Mouse (Mus musculus): Measurements from ENCODE around the gene Tsku. TPM values are rescaled to one million over a fixed set of nuclear protein-coding genes. Genes with fewer than 3 reads are reported as not detected.

Gene Tsku
- polyA plus RNA-seq, 2 experiments = 28.6 to 44.0 TPM

GRCm38 (mm10) chr7:98359951-98360620 is 1.0 kb downstream of the Tsku start:
- DNase-seq (ENCODE audit: low spot score) (peak; percentile 65), ATAC-seq (ENCODE audit: low FRiP score, low read depth) (peak; percentile 47)
- peak overlapping the region; percentile 78 for H3K4me2 ChIP-seq (replicated peaks; ENCODE audit: low read depth, low read length, severe bottlenecking)
- under 1% methylated on average over 33 of the region's 33 CpGs for WGBS
- no peaks in the 10 kb centered on the region for H3K27me3 ChIP-seq (ENCODE audit: control insufficient read depth, insufficient read depth, low read length)
- peak overlapping the region; percentile 85 for H3K9ac ChIP-seq (ENCODE audit: low read depth, low read length, severe bottlenecking)
- TF ChIP-seq POLR2A (IDR thresholded peaks at IDR 0.05; ENCODE audit: borderline replicate concordance, extremely low read depth, insufficient read depth, insufficient read length) = no peak
- no peaks in the 10 kb centered on the region for H3K9me3 ChIP-seq (ENCODE audit: control insufficient read depth, low read length)
- peaks cover 46% of the 10 kb centered on the region for H3K4me1 ChIP-seq (ENCODE audit: control insufficient read depth, insufficient read depth, low read length)
- no peaks in the 10 kb centered on the region for H3K36me3 ChIP-seq (ENCODE audit: control insufficient read depth, insufficient read depth, low read length)
- H3K4me3 ChIP-seq (replicated peaks; ENCODE audit: low read length) = peak overlapping the region; percentile 79
- peak overlapping the region; percentile 91 for H3K27ac ChIP-seq (replicated peaks; ENCODE audit: low read depth, low read length)

- peaks cover 62% of the 10 kb centered on the region for H3K4me1 ChIP-seq (ENCODE audit: control insufficient read depth, insufficient read depth, low read length)
- H3K36me3 ChIP-seq (ENCODE audit: control insufficient read depth, insufficient read depth, low read length) = peaks cover 2% of the 10 kb centered on the region; the same call in 1 of the 2 replicates
Measured at GRCm38 (mm10) chr7:98358016-98358415, 3.1 kb downstream of the Tsku start.

GRCm38 (mm10) chr7:98357324-98357723 is 3.8 kb downstream of the Tsku start:
- no peak overlapping the region for H3K9ac ChIP-seq (ENCODE audit: low read depth, low read length, severe bottlenecking)
- peaks cover 9% of the 10 kb centered on the region for H3K36me3 ChIP-seq (ENCODE audit: control insufficient read depth, insufficient read depth, low read length)
- no peaks in the 10 kb centered on the region for H3K27me3 ChIP-seq (ENCODE audit: control insufficient read depth, insufficient read depth, low read length)
- H3K4me3 ChIP-seq (replicated peaks; ENCODE audit: low read length) = no peak overlapping the region
- no peak overlapping the region for H3K4me2 ChIP-seq (replicated peaks; ENCODE audit: low read depth, low read length, severe bottlenecking)
- 82% methylated on average over 5 of the region's 5 CpGs for WGBS
- H3K9me3 ChIP-seq (ENCODE audit: control insufficient read depth, low read length) = no peaks in the 10 kb centered on the region
- no peak for DNase-seq (ENCODE audit: low spot score)
- ATAC-seq (ENCODE audit: low FRiP score, low read depth) = no peak
- no peak for TF ChIP-seq POLR2A (IDR thresholded peaks at IDR 0.05; ENCODE audit: borderline replicate concordance, extremely low read depth, insufficient read depth, insufficient read length)
- H3K27ac ChIP-seq (replicated peaks; ENCODE audit: low read depth, low read length) = 0 out of 2 replicates have a peak overlapping the region, but pooled peaks have one; percentile 73
- H3K4me1 ChIP-seq (ENCODE audit: control insufficient read depth, insufficient read depth, low read length) = peaks cover 58% of the 10 kb centered on the region

More at GRCm38 (mm10) chr7:98358016-98358415, 3.1 kb downstream of the Tsku start:
- no peak overlapping the region for H3K4me3 ChIP-seq (replicated peaks; ENCODE audit: low read length)
- WGBS = 79% methylated on average over 1 of the region's 1 CpGs
- H3K4me2 ChIP-seq (replicated peaks; ENCODE audit: low read depth, low read length, severe bottlenecking) = no peak overlapping the region
- no peak overlapping the region for H3K27ac ChIP-seq (replicated peaks; ENCODE audit: low read depth, low read length)
- no peak for DNase-seq (ENCODE audit: low spot score)
- no peaks in the 10 kb centered on the region for H3K27me3 ChIP-seq (ENCODE audit: control insufficient read depth, insufficient read depth, low read length)
- no peak overlapping the region for H3K9ac ChIP-seq (ENCODE audit: low read depth, low read length, severe bottlenecking)
- no peak for ATAC-seq (ENCODE audit: low FRiP score, low read depth)
- no peaks in the 10 kb centered on the region for H3K9me3 ChIP-seq (ENCODE audit: control insufficient read depth, low read length)
- no peak for TF ChIP-seq POLR2A (IDR thresholded peaks at IDR 0.05; ENCODE audit: borderline replicate concordance, extremely low read depth, insufficient read depth, insufficient read length)

- DNase-seq (ENCODE audit: low spot score) = no peak
- no peak overlapping the region for H3K9ac ChIP-seq (ENCODE audit: low read depth, low read length, severe bottlenecking)
Measured at GRCm38 (mm10) chr7:98354921-98355310, 6.2 kb downstream of the Tsku start.

GRCm38 (mm10) chr7:98354160-98354920 is 6.8 kb downstream of the Tsku start:
- peaks cover 50% of the 10 kb centered on the region for H3K4me1 ChIP-seq (ENCODE audit: control insufficient read depth, insufficient read depth, low read length)
- TF ChIP-seq POLR2A (IDR thresholded peaks at IDR 0.05; ENCODE audit: borderline replicate concordance, extremely low read depth, insufficient read depth, insufficient read length) = no peak
- peaks cover 39% of the 10 kb centered on the region for H3K36me3 ChIP-seq (ENCODE audit: control insufficient read depth, insufficient read depth, low read length)
- H3K9ac ChIP-seq (ENCODE audit: low read depth, low read length, severe bottlenecking) = no peak overlapping the region
- DNase-seq (ENCODE audit: low spot score) = peak; percentile 56
- WGBS = 16% methylated on average over 12 of the region's 12 CpGs
- H3K27ac ChIP-seq (replicated peaks; ENCODE audit: low read depth, low read length) = peak overlapping the region; percentile 52
- H3K9me3 ChIP-seq (ENCODE audit: control insufficient read depth, low read length) = no peaks in the 10 kb centered on the region
- H3K27me3 ChIP-seq (ENCODE audit: control insufficient read depth, insufficient read depth, low read length) = no peaks in the 10 kb centered on the region
- ATAC-seq (ENCODE audit: low FRiP score, low read depth) = peak; percentile 71
- H3K4me2 ChIP-seq (replicated peaks; ENCODE audit: low read depth, low read length, severe bottlenecking) = peak overlapping the region; percentile 34
- no peak overlapping the region for H3K4me3 ChIP-seq (replicated peaks; ENCODE audit: low read length)

More at GRCm38 (mm10) chr7:98354921-98355310, 6.2 kb downstream of the Tsku start:
- no peak overlapping the region for H3K4me3 ChIP-seq (replicated peaks; ENCODE audit: low read length)
- H3K27ac ChIP-seq (replicated peaks; ENCODE audit: low read depth, low read length) = peak overlapping the region; percentile 52
- no peak for TF ChIP-seq POLR2A (IDR thresholded peaks at IDR 0.05; ENCODE audit: borderline replicate concordance, extremely low read depth, insufficient read depth, insufficient read length)
- no peaks in the 10 kb centered on the region for H3K9me3 ChIP-seq (ENCODE audit: control insufficient read depth, low read length)
- 24% methylated on average over 4 of the region's 4 CpGs for WGBS
- H3K4me2 ChIP-seq (replicated peaks; ENCODE audit: low read depth, low read length, severe bottlenecking) = peak overlapping the region; percentile 34
- peaks cover 33% of the 10 kb centered on the region for H3K36me3 ChIP-seq (ENCODE audit: control insufficient read depth, insufficient read depth, low read length)
- H3K4me1 ChIP-seq (ENCODE audit: control insufficient read depth, insufficient read depth, low read length) = peaks cover 54% of the 10 kb centered on the region
- 0 out of 2 replicates have a peak, but pooled peaks have one; percentile 0 for ATAC-seq (ENCODE audit: low FRiP score, low read depth)
- no peaks in the 10 kb centered on the region for H3K27me3 ChIP-seq (ENCODE audit: control insufficient read depth, insufficient read depth, low read length)

Data from limb, embryonic 14.5 days (tissue).